Mouse (Mus musculus): ENCODE results near the gene Gse1.

Gene Gse1

DNA sequence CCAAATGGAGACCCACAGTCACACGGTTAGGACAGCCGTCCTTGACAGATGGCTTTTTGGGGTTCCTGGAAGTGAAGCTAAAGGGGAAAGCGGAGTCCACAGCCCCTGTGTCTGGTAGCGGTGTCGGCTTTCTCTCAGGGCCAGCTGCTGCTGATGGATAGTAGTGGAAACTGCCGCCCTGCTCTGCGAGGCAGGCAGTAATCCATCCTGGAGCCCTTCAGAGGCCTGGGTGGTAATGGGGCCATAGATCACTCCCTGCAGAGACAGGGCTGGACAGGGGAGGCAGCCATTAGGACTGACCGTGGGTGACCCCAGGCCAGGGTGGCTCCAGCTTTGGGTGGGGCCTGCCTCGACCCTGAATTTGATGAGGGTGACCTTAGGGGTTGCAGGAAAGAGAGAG is 146.3 kb downstream of the Gse1 start:
- peak in 1 of 2 experiments; percentile 51 for DNase-seq (ENCODE audit: low spot score in 2 of 2)

DNA sequence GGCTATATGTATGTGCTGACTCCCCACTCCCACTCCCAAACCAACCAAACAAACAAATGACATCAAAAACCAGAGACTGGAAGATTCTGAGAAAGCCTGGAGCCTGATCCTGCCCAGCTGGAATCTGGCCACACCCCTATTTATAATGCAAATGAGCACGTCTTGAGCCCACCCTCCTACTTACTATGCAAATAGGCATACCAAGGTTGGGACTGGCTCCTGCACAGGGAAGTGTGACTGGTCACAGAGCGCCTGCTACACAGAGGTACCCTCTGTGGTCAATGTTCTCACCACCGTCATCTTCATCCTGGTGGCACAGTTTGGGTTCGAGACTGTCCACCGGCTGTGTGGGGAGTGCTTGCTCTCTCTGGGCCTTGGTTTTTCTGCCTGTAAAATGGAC is 146.9 kb downstream of the Gse1 start:
- DNase-seq (ENCODE audit: low spot score in 2 of 2): peak in 1 of 2 experiments; percentile 46

DNA sequence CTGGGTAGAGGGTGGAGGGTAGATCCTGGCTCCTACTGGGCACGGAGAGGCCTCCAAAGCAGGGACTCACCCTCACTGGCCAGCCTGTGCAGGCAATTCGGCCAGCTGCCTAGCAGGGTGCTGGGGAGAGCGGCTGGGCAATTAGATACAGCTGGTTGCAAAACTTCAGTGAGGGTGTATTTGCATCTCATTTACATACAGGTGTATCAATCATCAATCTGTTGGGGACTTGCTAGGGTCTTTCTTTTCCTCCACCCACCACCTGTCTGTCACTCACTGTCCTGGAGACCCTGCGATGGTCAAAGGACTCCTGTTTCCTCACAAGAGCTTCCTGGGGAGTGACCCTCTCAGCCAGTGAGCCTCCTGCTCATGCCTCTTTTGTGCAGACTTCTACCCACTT is 148.0 kb downstream of the Gse1 start:
- DNase-seq (ENCODE audit: low spot score in 2 of 2): no peak

DNA sequence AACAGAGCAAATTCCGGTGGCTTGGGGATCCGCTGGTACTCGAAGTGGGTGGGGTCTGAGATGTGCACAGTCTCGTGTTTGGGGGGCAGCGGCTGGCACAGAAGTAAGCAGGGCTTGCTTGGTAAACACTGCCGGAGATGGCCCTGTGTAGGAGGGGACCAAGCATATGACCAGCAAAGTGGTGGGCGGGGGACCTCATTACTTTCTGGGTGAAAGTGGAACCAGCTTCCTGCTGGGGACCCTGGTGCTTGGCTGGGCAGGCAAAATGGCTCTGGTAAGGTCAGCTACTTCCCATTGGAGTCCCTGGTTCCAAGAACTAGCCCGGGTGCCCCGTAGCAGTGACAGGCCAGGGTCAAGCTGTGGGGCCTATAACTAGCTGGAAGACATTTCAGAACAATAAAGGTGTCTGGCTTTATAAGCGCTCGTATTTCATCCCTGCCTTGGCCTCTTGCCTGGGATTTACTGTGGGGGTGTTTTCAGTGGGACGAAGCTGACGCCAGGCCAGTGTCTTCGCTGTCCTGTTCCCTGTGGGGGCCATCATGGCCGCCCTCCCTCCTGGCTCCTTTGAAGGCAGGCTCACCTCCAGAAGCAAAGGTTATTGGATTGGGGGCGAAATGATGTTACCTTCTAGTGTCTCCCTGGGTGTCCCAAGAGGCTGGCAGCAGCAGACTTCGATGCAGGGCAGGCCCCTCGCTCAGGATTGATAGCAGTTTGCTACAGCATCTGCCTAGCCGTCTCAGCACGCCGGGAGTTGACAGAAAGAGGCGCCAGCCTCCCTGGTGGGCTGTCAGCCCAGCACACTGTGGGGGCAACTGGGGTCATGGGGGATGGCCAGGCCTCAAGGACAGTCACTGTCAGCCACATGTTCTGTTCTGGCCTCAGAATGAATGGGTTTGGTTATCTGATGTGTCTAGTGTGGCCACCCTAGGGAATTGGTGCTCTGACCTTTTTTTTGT is 148.9 kb downstream of the Gse1 start:
- DNase-seq (ENCODE audit: low spot score in 2 of 2): no peak

DNA sequence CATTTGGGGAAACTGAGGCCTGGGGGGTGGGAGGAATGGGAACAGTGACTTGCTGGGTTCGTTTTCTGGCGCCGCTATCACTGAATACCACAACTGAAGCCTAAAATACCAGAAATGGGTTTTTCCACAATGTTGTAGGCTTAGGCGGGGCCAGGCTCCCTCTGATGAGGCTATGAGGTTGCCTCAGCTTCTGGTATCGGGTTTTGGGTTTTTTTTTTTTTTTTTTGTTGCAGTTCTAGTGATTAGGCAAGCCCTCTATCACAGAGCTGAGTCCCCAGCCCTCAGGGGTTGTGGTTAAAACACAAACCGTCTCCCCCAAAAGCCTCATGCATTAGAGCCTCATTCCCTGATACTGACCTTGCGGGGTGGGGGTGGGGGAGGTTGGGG is 149.5 kb downstream of the Gse1 start:
- DNase-seq (ENCODE audit: low spot score in 2 of 2): no peak

DNA sequence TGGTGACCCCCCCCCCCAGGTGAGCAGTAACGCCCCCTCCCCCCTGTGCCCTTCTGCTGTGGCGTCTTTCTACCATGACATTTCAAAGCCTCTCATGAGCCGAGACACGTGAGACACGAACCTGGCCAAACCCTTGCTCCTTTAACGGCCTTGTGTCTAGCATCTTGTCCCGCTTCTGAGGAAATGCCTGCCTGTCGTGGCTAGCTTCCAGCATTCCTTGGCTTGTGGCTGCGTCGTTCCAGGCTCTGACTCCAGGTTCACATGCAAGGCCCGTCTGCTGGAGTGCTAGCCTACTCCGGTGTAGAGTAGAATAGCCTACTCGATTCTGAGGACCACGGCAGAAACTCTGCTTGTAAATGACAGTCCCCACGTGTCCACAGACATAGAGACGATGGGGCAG is 150.1 kb downstream of the Gse1 start:
- DNase-seq (ENCODE audit: low spot score in 2 of 2): no peak

DNA sequence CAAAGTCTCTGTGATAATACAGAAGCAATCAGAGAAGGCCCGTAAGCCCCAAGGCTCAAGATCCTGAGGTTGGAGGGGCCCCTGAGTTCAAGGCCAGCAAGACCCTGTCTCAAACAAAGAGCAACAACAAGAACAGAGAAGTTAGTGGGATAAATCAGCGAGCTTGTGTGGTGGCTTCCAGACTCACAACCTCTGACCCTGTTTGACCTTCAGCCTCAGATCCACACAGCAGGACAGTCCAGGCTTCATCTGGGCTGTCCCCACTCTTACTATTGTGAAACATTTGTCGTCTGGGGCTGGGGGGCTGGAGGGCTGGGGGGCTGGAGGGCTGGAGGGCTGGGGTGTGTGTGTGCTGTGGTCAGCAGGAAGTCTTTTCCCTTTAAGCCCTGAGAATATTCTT is 150.8 kb downstream of the Gse1 start:
- DNase-seq (ENCODE audit: low spot score in 2 of 2): no peak

DNA sequence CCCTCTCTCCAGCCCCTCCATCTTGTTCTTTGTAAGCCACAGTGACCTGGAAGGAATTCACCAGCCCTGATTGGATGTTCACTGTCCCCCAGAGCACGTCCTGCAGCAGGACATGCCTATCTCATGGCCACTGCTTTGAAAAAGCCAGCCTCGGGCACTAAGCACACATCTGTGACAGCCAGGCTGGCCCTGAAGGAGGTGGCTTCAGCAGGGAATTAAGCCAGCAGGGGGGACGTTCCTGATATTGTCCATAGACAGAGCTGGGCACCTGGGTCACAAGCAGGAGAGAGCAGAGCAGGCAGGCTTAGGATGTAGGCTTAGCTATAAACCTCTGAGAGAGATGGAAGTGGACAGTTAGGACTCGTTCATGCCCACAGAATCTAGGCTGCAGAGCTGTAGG is 153.6 kb downstream of the Gse1 start:
- DNase-seq (ENCODE audit: low spot score in 2 of 2): no peak

DNA sequence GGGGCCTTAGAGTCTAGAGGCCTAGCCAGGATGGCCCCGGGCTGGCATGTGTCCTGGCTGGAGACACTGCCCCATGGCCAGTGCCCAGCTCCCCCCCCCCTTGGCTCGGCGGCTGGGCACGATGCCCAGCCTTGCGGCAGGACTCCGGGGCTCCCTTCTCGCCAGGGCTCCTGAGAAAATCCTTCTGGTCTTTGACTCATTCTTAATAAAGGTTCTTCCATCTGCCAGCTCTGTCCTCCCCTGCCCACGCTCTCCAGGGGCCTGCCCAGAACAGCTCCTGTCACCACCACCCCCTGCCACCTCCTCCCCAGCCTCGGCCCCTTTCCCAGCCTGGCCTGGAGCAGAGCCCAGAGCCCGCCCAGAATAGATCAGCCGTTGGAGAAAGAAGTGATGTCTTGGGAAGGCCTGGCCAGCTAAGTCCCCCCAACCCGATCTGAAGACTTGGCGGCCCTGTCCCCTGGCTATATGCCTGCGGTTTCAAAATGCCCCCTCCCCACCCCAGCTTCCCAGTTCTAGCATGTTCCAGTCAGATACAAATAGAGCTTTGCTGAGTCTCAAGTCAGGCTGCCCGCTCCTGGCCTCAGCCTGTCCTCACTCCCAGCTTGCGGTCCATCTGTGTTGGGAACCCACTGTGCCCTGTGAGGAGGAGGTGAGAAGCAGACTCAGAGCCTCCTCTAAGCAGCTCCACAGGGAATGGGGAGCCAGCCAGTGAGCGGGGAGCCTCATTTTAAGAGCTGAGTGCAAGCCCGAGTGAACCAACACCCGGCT is 154.4 kb downstream of the Gse1 start:
- DNase-seq (ENCODE audit: low spot score in 2 of 2): no peak

DNA sequence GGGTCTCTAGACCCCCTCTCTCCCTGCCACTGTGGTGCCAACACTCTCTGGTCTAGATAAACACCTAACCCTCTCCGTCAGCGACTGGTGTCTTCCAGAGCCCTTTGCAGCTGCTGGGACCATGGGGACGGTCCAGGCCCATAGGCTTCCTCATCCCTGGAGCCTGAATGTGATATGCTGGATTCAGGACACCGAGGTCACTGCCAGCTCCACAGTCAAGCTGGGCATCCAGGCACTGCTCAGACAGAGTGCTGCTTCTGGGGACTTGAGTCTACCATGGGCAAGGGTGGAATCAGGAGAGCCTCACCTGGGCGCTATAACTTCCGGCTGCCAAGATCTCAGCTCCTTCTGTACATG is 154.9 kb downstream of the Gse1 start:
- DNase-seq (ENCODE audit: low spot score in 2 of 2): no peak

DNA sequence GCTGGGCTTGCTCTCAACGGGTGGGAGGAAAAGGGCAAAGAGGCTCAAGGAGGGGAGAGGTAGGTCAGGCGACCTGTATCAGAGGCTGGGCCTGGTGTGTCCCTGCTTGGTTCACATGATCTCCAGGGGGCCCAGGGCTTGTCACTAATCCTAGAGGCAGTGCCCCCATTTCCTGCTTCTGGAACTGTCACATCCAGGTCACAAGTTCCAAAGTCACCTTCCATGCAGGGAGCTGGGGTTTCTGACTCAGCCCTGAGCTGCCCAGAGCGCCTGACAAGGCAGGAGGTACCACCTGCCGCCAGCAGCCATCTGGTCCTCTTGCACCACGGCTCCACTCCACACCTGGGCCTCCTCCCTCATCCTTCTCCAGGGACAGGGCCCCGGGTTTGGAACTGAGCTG is 155.5 kb downstream of the Gse1 start:
- DNase-seq (ENCODE audit: low spot score in 2 of 2): no peak

DNA sequence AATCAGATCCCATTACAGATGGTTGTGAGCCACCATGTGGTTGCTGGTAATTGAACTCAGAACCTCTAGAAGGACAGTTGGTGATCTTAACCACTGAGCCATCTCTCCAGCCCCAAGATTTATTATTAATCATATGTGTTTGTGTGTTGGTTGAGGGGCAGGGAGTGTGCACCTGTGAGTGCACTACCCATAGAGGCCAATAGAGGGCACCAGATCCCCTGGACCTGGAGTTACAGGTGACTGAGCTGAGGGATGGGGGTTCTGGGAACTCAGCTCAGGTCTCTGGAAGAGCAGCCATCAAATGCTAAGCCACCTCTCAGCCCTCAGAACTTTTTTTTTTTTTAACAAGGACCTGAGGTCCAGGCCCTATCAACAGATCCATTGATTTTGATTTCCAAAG is 156.5 kb downstream of the Gse1 start:
- no peak for DNase-seq (ENCODE audit: low spot score in 2 of 2)

DNA sequence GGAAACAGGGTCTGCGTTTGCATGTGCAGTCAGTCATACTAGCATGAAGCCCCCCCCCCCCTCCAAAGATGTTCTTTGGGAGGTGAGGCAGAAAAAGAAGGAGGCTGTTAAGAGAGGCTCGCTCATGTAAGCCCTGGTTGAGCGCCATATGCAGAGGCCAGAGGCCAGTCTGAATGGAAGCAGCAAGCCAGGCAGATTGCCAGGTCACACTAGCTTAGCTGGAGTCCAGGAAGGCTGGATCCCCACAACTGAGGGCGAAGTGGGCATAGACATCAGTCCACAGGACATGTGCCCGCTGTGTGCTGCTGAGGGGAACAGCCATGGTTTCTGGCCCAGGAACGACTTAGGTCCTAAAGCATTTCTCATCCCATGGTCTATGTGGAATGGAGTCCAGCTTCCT is 160.0 kb downstream of the Gse1 start:
- DNase-seq (ENCODE audit: low spot score in 2 of 2): no peak

DNA sequence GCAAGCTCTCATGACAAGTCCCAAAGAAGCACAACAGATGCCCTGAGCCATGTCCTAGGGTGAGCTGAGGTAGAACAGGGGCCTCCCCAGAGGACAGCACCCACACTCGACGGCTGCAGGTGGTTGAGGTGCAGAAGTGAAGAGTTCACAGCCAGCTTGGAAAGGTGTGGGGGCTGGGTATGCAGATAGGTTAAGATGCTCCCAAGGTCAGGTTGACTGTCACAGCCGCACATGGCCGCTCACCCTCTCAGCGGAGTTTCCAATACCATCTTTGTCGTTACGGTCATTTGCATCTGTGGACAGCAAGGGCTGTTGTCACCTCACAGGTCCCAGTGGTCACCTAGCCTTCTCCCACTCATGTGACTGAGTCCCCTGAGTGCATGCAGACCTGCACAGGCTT is 162.3 kb downstream of the Gse1 start:
- DNase-seq (ENCODE audit: low spot score in 2 of 2): no peak

DNA sequence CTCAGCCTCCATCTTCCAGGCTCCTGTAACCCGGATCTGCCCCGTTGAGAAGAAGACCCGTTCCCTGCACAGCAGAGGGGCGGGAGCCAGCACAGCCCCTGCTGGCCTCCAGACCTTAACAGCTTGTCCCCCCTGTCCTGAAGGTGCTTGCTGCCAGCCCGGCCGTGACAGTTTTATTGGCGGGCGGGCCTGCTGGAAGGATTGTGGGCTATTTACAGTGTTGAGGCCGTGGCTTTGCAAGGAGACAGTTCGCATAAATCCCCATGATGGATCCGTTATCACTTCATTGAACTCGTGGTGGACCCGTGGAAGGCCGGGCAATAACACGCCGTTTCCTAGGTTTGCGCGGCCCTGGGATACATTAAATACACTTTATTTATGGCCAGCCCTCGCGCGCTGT is 163.6 kb downstream of the Gse1 start:
- no peak for DNase-seq (ENCODE audit: low spot score in 2 of 2)

DNA sequence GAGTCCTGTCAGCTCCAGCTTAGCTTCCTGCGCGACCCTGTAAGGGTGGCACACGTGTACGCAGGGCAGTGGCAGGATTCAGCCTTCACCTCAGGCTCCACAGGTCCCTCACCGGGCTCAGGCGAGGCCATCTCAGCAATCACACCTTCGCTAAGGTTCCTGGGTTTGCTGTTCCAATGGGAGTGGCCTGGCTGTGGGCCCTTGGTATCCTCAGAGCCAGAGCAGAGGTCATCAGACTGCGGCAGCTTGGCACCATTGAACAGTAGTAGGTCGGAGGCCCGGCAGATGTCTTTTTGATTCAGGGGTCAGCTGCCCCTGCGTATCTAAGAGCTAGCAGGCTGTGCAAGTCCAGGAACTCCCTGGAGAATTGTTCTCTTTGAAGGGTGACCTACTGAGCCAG is 164.8 kb downstream of the Gse1 start:
- no peak for DNase-seq (ENCODE audit: low spot score in 2 of 2)

DNA sequence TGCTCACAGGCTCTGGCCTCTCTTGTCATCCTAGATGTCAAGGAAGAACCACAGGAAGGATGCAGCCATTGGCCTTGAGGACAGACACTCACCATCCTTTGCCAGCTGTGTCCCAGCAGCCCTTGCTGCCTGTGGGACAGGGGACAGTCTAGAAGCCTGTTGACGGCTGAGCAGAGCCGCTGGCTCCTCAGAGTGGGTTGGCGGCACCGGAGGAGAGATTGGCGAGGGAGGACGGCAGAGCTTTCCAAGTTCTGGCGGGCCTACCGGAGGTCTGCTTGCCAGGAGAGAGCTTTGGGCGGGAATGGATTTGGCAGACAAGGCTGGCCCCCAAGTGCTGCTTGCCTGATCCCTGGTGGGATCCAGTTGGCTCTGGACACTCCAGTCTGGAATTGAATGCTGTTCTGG is 165.6 kb downstream of the Gse1 start:
- DNase-seq (ENCODE audit: low spot score in 2 of 2): no peak

DNA sequence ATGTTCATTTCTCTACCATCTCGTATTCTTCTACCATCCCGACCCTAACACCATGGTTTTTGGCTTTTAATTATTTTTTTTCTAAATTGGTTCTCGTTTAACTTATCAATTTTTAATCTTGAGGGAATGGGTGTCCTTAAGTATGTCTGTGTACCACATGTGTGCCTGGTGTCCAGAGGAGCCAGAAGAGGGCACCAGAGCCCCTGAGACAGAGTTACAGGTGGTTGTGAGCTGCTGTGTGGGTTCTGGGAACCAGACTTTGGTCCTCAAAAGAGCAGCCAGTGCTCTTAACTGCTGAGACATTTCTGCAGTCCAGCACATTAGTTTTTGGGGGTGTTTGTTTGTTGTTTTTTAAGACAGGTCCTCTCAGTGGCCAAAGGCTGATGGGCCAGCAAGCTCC is 167.6 kb downstream of the Gse1 start:
- no peak for DNase-seq (ENCODE audit: low spot score in 2 of 2)

DNA sequence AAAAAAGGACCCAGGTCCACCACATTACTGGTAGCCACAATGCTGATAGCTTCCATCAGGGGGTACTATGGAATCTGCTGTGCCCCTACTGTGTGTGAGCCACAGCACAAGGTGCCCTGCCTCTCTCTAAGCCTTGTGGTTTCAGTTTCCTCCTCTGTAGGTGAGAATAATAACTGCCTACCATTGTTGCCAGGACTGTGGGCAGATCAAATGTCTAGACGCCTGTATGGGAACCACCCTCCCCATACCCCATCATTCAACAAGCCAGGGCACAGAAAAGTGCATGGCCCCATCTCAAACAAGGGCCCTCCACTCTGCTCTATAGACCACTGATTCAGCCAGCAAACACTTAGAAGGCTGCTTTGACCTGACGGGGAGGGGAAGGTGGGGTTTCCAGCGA is 168.5 kb downstream of the Gse1 start:
- DNase-seq (ENCODE audit: low spot score in 2 of 2): no peak

DNA sequence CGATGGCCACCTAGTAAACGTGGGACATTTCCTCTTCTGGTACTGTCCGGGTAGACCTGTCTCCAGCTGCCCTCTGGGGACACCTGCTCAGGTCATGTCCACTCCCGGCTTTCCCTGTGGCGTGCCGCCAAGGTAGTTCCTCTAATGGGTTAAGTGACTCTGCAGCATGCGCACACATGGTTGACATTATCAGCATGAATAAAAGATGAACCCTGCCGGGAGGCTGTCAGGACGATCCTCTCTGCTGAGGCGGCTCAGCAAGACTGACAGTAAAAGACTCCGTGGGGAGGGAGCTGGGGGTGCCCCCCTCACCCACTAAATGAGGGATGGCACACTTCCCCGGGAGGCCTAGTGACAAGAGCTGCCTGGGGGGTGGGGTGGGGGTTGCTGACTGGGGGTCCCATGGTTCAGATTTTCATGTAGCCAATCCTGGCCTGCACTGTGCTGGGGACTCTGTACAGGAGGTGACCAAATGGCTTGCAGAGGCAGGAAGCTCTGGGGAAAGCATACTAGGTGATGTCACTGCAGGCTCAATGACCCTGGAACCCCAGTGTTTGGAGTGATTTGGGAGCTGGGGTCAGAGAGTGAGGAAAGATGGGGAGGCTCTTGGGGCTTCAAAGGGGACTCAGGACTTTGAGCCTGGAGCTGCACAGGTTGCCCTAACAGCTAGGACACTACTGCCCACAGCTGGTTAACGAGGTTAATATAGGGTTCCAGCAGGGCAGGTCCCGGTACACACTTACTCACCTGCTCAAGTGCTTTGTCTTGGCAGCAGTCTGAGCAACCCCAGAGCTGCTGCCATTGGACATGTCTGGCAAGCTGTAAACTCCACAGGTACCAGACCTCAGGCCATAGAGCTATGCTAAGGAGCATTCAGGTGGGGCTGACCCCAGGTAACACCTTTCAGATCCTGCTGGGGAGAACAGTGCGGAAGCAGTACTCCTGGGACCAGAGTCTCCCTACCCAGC is 169.5 kb downstream of the Gse1 start:
- no peak for DNase-seq (ENCODE audit: low spot score in 2 of 2)

DNA sequence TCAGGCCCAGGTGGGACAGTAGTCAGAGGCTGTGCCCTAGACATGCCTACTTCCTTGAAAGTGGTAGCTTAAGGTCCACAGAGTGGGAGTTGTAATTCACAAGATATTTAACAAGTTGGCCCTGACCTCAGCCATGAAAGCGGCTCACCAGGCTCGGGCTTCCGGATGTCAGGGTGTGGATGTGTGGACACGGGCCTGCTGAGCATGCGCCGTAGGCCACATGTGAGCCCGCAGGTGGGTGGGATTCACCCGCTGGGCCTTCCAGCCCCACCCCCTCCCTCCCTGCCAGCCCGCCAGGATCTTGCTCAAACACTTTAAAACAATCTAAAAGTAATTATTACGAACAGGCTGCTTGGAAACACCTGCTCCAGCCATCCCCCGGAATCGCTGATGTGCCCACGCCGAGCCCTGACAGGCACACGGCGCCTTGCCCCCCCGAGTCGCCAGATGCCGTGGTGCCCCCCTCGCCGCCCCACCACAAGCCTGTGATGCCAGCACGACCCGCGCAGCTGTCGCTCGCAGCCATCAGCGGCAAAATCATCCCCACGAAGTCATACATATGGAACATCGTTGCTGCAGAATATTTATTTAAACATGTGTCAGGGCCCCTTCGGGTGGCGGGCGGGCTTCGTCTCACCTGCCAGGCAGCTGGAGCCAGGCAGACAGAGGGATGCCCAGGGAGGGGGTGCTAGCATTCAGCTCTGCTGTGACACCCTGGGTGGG is 171.1 kb downstream of the Gse1 start:
- DNase-seq (ENCODE audit: low spot score in 2 of 2): no peak

Measured in spleen, postnatal 10 days (tissue).